Mouse (Mus musculus): ENCODE measurements around the gene Tbc1d10c.
A peak's percentile ranks its signal among the peaks of the same experiment; 100 is the strongest.

The Tbc1d10c gene

DNA sequence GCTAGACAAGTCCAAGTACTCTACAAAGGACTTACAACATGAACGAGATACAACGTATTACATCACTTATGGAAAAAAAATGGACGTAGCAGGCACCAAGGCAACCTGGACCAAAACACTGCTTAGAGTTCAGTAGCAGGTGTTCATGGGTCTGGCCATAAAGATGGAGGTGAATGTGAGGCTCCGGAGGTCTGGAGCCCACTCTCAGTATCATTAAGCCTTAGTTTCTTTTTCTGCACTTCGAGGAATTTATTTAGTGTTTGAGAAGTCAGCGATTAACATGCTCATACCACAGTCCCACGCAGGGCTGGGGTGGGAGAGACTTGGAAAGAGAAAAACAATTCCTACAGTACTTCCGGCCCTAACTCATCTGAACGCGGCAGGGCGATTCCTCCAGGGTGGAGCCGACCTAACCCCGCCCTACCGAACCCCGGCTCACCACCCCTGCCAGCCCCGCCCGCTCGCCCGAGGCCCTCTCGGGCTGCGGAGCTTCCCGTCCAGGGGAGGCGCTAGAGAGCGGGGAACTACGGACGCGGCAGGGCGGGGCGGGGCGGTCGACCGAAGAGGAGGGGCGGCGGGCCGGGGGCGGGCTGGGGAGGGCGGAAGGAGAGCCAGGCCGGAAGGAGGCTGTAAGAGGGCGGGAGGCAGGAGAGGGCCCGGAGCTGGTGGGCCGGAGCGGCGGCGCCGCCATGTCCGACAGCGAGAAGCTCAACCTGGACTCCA is 605 bp upstream of the Tbc1d10c start, which contains the start of gene Ppp1ca:
TSS of gene Ppp1ca (plus strand) at position 538 of the 723 bp plus-strand sequence.
- DNase-seq (ENCODE audit: low read depth), result peak; percentile 93

DNA sequence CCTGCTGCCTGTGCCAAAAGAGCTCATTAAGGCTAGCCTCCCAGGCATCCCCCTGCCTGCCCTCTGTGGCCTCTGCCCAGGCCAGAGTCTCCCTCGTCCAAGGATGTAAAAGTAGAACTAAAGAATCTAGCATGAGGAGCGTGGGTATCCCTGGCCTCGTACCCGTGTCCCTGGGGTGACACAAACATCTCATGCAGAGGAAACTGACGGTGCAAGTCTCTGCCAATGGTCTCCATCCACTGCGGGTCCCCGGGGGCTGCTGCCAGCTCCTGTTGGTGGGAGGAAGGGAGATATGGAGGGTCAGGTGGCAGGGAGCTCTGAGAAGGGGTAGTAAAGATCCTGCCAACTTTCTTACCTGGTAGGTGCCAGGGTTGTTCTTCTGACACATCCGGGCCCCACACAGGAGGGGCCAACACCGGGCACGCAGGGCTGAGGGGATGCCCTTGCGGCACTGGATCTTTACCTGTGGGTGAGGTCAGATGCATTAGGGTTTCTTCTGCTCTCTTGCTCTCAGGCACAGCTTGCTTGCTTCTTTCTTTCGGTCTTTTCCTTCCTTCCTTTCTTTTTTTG is 1.9 kb downstream of the Tbc1d10c start:
- no peak for DNase-seq (ENCODE audit: low read depth)

DNA sequence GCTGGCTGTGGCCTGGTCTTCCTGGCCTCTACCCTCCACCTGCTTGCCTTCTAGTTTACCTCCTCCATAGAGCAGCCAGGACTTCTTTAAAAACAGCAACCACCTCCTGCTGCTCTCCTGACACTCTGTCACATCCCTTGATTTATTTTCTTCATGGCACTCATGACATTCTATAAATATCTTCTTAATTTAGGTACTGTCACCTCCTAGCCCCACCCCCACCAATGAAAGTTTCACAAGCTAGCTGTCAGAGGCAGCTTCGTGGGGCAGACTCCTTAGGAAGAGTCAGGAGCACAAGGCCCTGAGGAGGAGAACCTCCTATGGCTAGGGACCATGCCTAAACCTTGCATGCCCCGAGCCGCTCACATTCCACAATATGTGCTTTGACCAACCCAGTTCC is 3.8 kb downstream of the Tbc1d10c start:
- DNase-seq (ENCODE audit: low read depth), result no peak

DNA sequence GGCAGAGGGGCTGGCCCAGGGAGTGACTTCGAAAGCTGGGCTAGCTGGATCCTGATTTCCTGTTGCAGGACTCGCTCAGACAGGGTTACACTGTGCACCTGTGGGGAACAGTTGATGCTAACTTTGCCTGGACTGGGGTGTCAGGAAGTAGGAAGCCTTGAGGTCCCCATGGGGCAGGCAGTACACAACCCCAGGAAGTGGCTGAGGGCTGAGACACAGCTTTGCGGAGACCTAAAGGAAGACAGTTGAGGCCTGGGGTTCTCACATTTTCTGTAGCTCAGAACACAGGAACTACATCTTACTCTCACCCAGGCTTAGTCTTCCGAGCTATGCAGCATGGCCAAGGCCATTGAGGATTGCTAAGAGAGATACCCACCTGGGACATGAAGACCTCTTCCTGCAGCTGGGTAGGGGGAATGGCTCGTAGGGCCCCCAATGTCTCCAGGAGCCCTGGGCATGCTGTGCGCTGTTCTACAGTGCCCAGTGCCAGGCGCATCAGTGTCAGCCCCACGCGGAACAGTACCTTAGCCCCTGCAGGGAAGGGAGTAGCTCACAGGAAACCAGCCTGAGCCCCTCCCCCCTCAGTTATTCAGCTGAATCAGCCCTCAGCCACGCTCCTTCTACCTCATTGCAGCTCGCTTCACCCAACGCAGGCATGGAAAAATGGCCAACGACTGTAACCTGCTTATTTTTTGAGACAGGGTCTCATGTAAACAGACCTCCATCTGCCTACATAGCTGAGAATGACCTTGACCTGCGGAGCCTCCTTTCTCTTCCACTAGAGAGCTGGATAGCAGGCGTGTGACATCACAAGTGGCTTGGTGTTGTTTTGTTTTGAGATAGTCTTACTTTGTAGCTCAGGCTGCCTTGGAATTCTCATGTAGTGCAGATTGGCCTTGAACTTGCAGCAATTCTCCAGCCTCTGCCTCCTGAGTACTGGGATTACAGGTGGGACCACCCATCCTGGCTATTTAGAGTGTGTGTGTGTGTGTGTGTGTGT is 5.8 kb downstream of the Tbc1d10c start:
- DNase-seq (ENCODE audit: low read depth), result peak; percentile 93

DNA sequence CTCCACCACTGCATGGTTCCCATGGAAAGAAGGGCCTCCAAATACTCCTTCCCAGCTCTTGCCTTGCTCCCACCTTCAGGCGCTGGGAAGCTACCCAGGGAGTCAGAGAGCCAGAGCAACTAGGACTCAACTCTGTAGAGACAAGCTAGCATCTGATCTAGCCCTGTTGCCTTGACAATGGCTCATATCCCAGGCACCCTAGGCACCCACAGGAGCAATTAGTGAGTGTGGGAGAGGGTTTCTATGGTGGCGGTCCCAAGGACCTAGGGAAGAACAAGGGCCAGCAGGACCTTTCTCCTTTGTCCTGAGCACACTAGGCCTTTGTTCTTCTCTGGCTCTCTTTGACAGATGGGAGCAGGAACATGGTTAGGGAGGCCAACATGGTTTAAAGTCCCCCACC is 7.4 kb downstream of the Tbc1d10c start:
- DNase-seq (ENCODE audit: low read depth), result no peak

DNA sequence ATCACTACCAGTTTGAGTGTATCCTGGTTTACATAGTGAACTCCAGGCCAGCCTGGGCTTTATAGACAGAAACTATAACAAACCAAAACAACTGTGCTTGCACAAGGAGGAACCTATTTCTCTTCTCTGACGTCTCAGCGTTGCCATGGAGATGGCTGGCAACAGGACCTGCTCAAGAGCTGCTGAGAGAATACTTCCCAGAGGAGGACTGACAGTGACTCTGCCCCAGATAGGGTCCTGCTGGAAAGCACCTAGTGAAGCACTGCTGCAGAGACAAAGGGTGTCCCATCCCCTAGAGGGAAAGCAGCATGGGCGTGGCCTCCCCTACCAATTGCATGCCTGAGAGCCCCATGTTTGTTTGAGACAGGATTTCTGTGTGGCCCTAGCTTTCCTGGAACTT is 9.2 kb downstream of the Tbc1d10c start:
- peak; percentile 34 for DNase-seq (ENCODE audit: low read depth)

DNA sequence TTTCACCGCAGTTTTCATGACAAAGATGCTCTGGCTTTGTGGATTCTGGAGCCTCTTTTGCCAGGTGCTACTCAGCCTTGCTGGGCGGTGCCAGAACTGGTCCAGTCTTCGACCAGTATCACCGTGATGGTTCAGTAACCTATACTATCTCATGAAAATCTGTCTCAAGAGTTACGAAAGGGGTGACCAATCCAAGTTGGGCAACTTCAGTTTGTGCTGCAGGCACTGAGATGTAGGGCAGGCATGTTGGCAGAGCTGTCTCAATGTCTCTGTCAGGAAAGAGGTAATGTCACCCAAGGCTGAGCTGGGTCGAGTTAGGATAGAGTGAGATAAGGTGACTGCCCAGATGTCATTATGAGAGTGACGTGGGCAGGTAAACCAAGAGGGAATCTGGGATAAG is 10.7 kb downstream of the Tbc1d10c start:
- peak; percentile 62 for DNase-seq (ENCODE audit: low read depth)

DNA sequence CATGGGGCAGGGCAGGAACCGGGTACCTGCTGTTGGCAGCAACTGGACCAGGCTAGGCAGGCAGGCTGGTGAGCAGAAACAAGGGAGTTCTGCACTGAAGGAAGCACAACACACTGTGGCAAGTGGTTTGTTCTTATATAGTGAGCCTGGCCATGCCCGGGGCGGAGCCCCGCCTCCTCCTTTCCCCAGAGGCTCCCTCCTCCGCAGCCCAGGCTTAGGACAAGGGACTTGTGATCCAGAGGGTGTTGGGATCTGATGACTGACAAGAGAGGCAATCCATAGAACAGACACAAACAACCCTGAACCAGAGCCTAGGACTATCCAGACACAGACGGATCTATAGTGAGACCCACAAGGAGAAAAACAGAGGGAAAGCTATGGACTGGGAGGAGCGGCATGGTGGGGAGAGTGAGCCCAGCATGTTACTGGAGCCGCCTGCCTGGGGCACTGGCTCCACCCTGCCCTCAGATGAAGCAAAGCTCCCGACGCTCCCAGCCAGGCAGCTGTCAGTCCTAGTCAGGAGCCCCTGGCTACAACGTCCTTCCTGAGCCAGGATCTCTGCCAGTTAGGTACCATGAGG is 15.6 kb downstream of the Tbc1d10c start, which contains the start of gene Carns1:
TSS of gene Carns1 (minus strand) at position 112 of the 580 bp plus-strand sequence.
- no peak for DNase-seq (ENCODE audit: low read depth)

DNA sequence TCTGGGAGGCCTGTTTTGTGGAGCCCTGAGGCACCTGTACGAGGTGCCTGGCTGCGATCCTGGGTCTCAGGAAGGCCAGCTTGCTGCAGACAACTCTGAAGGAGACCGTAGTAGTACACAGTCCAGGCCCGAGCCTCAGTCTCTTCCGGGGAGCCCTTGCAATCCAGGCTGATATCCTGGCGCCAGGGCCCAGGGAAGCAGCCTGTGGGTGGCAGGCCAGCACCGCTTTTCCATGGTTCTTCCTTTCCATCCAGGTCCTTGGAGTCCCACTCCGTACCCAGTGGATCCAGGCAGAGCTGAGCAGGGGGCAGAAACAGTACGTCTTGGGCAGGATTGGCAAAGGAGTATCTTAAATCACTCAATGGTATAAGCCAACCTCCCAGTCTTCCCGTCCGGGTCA is 18.2 kb downstream of the Tbc1d10c start:
- no peak for DNase-seq (ENCODE audit: low read depth)

DNA sequence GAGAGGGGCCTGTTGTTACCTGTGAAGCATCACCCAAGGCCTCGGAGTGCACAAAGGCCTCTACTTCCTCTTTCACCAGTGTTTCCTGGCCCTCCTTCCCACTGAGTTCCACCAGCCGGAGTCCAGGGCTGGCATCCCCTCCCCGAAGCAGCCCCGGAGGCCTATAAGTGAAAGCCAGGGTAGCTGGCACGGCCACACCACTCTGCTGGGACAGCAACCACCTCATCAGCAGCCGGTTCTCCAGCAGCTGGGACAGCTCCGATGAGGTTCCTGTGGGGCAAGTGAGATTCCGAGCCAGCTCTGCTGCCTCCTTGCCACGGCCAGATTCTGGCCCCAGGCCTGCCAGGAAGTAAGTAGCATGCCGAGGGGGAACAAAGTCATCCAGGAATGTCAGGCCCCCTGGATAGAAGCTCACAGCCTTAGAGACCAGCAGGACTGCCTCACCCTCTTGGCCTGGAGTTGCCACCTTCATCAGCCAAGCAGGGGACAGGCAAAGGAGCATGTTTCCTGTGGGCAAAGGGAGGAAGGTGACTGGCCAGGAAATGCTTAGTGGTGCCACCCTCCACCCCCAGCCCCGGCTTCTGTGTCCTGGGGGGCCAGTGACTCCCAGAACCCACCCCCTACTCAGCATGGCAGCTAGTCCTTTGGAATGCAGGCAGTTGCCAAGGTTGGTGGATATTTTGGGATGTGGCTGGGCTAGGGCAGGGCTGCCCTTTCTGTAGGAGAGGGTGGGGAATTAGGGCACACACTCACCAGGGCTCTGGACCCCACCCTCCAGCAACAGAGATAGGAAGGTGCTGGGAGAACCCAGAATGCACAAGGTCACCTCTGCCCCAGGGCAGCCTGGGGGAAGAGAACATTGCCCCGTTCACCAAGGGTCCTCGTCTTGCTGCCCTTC is 19.4 kb downstream of the Tbc1d10c start:
- DNase-seq (ENCODE audit: low read depth), result peak; percentile 32

DNA sequence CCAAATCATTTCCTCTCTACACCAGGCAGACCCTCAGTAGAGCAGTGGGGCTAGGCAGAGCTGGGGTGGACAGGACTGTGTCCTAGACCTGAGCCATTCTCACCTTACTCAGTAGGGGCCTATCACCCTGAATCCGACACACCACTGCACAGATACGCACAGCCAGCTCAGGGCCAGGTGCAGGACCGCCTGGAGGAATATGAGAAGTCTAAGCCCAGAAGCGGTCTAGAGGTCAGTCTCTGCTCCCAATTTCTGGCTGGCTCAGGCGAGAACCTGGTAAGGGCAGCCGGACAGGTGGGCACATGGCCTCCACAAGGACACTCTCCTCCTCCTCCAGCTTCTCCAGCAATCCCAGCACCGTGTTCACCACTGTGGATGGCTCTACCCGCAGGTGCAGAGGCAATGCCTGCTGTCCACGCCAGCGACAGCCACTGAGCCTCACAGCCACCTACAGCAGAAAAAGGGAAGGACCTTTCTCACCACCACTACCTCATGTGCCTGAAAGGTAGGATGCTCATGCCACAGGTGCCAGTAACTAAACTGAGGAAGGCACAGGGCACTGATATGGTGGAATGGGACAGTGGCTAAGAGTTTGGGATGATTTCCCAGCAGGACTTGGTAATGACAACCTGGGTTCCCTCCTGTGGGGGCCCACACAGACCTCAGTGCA is 20.2 kb downstream of the Tbc1d10c start:
- no peak for DNase-seq (ENCODE audit: low read depth)

DNA sequence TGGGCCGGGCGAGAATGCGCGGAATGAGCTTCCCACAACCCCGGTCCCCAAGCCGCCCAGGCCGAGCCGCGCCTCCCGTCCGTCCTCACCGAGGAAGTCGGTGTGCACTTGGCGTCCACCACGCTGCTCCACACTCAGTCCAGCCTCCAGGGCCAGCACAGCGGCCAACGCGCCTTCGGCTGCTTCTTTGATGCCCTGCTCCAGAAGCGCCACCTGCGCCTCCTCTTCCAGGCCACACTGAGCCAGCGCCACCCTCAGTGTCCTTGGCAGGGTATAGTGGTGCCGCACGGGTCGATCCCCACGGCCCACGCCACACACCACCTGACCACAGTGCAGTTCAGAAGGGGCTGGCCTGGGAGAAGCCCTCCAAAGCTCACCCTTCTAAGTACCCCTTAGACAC is 21.3 kb downstream of the Tbc1d10c start:
- DNase-seq (ENCODE audit: low read depth), result no peak

DNA sequence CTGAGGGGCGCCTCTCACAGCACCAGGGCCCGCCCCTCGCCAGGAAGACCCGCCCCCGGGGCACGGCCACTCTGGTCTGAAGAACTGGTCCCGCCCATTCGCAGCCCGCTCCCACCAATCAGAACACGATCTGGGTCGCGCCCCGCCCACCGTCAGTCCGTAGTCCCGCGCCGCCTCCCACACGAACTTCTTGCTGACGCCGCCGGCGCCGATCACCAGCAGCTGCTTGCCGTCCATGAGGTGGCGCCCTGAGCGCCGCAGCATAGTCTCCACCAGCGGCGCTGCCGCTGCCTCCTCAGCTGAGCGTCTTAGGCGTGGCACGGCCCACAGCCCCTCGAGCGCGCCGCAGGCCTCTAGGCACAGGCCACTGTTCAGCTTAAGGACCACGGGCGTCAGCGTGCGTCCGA is 21.7 kb downstream of the Tbc1d10c start:
- DNase-seq (ENCODE audit: low read depth), result peak; percentile 98

DNA sequence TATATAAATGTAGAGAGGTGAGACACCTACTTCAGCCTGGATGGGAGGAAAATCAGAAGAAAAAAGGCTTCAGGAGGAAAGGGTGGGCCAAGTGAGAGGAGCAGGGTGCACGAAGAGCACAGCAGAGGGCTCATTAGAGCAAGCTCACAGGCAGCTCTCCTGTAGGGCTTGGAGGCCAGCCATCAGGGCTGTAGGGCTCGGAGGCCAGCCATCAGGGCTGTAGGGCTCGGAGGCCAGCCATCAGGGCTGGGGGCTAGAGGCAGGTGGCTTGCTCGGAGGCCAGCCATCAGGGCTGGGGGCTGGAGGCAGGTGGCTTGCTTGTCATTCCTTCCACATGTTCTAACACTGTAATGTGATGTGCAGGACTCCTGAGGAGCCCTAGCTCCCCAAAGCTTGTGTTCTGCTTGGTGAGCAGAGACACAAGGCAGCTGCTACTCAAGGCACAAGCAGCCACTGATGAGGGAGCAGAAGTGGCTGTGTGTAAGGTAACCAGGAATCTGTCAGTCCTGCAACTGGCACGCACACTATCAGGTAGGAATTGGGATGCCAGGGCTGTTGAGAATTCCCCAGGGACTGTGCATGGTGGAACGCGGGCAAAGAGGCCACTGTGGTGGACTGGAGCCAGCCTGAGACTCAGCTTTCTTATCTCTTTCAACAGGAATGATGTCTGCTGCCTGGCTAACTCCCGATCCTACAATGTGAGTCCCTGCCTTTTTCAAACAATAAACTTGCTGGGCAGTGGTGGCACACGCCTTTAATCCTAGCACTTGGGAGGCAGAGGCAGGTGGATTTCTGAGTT is 24.2 kb downstream of the Tbc1d10c start:
- no peak for DNase-seq (ENCODE audit: low read depth)

DNA sequence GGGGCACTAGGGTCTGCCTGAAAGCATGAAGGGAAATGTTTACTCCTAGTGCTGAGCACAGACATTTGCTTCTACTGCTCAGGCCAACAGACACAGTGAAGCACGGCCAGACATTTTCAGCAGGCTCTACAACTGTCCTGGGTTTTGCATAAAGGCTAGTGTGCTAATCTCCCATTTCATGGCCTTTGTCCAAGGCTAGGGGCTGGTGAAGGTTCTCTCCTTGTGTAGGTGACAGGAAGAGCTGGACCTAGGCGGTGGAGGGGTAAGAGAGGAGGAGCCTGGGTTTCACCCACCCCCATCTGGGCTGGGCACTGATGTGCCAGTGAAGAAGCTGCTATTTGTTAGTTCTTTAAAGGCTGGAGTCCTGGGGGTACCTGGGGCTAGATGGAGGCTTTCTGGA is 26.4 kb downstream of the Tbc1d10c start:
- DNase-seq (ENCODE audit: low read depth), result no peak

DNA sequence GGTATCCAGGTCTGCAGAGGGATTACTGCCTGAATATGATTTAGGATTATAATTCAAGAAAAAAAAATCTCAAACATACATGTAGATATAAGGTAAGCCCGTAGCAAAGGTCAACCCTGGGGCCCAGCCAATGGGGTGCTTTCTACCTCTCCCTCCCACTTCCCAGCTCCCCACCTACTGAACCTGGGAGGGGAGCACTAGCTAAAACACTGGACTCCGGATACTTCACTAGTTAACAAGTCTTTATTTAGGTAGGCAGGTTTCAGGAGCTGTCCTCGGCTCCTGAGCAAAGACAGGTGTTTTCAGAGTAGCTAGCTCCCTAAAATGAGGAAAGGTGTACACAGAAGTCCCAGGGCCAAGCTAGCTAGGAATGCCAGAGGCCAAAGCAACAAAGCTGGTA is 27.0 kb downstream of the Tbc1d10c start:
- DNase-seq (ENCODE audit: low read depth), result no peak

DNA sequence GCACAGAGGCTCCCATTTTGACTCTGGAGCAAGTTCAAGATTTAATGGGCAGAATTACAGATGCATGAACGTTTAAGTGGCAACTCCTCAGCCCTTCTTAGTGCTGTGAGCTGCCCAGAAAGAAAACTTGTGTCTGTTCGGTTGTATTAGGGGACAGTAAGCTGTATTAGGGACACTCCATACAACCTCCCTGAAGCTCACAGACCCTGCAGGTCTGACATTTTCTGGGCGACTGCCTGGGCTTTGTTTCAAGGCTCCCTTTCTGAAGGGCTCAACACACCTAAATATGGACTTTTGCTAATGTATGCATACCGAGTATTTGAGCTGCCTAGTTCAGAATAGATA is 27.6 kb downstream of the Tbc1d10c start:
- DNase-seq (ENCODE audit: low read depth), result no peak

DNA sequence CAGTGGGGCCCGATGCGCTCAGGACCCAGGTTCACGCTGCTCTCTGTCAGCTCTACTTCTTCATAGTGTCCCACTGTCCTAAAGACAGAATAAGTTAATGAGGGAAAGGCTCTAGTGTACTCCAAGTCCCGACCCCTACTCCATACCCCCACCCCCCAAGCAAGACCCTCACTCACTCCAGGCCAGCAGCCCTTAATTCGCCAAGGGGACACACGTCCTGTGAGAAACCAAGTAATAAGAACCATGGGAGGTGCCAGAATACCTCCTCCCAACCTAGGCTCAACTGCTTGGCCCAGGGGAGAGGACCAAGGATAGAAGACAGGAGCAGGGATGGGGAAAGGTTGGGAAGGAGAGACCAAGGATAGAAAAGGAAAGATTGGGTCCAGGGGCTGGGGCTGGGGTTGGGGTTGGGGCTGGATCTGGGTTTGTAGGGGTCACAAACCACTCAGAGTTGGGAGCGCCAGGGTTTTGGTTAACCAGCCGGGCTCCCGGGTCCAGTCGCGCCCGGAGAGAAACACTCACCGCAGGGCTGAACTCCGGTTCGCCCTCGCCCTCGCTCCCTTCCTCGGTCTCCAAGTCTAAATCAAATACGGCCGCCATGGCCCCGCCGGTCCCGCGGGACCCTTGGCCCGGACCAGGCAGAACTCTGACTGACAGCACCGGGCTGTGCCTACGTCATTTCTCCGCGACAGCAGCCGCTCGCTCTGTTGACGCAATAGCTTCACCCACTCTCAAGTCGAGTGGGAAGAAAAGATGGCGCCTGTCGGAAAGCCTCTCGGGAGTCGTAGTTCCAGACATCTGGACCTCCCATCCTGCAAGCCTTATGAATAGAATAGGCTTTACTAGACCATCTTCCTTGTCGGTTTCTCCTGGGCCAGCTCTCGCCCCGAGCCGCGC is 28.2 kb downstream of the Tbc1d10c start, which contains the start of gene Rps6kb2:
TSS of gene Rps6kb2 (minus strand) at position 709 of the 897 bp plus-strand sequence.
- DNase-seq (ENCODE audit: low read depth), result peak; percentile 98

DNA sequence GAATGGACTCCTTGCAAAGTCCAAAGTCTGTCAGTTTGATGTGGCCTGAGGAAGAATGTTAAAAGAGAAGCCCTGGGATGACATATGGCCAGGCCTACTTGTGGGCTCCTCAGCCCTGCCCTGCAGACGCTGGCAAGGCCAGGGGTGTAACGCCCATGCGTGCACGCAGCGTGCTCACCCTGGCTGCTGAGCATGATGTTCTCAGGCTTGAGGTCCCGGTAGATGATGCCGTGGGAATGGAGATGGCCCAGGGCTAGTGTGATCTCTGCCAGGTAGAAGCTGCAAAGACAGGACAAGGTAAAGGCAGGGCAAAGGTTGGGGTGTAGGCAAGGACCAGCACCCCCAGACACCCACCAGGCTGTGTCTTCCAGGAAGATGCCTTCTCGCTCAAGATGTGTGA is 32.0 kb downstream of the Tbc1d10c start:
- no peak for DNase-seq (ENCODE audit: low read depth)
